Mouse (Mus musculus): ENCODE data around the gene Nom1. TPM values are rescaled to one million over a fixed set of nuclear protein-coding genes. Genes with fewer than 3 reads are reported as not detected.
A peak's percentile ranks its signal among the peaks of the same experiment; 100 is the strongest.
"Not testable (repeated sequence)": the region's sequence is repeated elsewhere in the genome, so short reads cannot be mapped to it uniquely, and the experiment has no call there.

Nom1 gene
- 24.6 and 25.5 TPM in 2 replicates for polyA plus RNA-seq (2015; fragmentation: Nextera tagmentation; extraction: Ambion mirVana)

GRCm38 (mm10) chr5:29434228-29434871 is at the start of gene Nom1:
Gene Nom1 (plus strand): TSS chr5:29434664.
- Histone ChIP-seq H3K27me3 (peaks cover 4% of the 10 kb centered on the region; the same call in 1 of the 2 replicates), H3K4me1 (peaks cover 18% of the 10 kb centered on the region), H3K9me3 (replicated peaks) (no peaks in the 10 kb centered on the region), H3K4me2 (replicated peaks) (peak within 1 kb of the TSS; percentile 89), H3K27ac (replicated peaks) (peak within 1 kb of the TSS; percentile 63; the same call in 1 of the 2 replicates), H3K9ac (peak within 1 kb of the TSS; percentile 78), H3K4me3 (replicated peaks) (peak within 1 kb of the TSS; percentile 98), H3K36me3 (peaks cover 34% of the 10 kb centered on the region)
- ATAC-seq (ENCODE audit: insufficient number of reproducible peaks, low FRiP score, low TSS enrichment, low read depth) = peak; percentile 89
- WGBS = 4% methylated on average over 29 of the region's 29 CpGs

- Histone ChIP-seq H3K27ac (replicated peaks) (peak overlapping the region; percentile 28; the same call in 1 of the 2 replicates), H3K36me3 (no peaks in the 10 kb centered on the region), H3K9ac (no peak overlapping the region), H3K4me3 (replicated peaks) (no peak overlapping the region), H3K27me3 (no peaks in the 10 kb centered on the region), H3K4me2 (replicated peaks) (no peak overlapping the region), H3K9me3 (replicated peaks) (no peaks in the 10 kb centered on the region), H3K4me1 (no peaks in the 10 kb centered on the region)
- ATAC-seq (ENCODE audit: insufficient number of reproducible peaks, low FRiP score, low TSS enrichment, low read depth) = no peak
- 50% methylated on average over 1 of the region's 1 CpGs for WGBS
Measured at GRCm38 (mm10) chr5:29387591-29387990, 46.9 kb upstream of the Nom1 start.

DNA sequence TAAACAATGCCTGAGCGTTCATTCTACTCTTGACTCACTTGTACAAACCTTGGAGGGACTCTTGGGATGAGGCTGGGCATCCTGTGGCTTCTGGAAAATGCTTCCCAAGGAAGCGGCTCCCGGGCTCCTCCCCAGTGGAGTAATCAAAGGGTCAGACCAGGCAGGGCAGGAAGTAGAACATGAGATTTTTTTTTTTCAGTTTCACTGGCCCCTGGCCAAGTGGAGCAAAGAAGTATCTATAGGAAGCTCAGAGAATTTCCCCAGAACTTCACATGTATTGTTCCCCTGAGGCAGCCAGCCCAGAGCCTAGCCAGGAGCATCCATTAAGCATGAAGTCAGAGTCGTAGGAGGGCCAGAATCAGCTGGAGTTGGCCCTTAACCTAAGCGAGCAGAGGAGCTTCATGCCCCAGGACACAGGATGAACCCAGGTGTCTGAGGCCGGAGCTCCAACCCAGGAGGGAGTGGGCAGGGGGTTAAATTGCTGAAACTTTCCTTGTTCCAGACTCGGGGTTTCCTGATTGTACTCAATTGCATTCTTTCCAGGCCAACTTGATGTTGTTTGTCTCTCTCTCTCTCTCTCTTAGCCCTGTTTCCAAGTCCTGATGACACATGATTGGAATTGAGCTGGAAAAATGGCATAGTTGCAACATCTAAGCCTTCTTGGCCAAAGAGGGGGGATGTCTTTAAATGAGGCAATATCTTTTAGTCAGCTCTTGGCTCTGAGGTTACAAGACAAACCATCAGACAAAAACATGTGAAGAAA is 46.1 kb upstream of the Nom1 start:
- Histone ChIP-seq H3K9ac (no peak overlapping the region), H3K4me1 (no peaks in the 10 kb centered on the region), H3K27me3 (no peaks in the 10 kb centered on the region), H3K27ac (replicated peaks) (peak overlapping the region; percentile 4; the same call in 1 of the 2 replicates), H3K4me3 (replicated peaks) (no peak overlapping the region), H3K4me2 (replicated peaks) (no peak overlapping the region), H3K9me3 (replicated peaks) (no peaks in the 10 kb centered on the region), H3K36me3 (no peaks in the 10 kb centered on the region)
- ATAC-seq (ENCODE audit: insufficient number of reproducible peaks, low FRiP score, low TSS enrichment, low read depth) = no peak
- 35% methylated on average over 7 of the region's 7 CpGs for WGBS

DNA sequence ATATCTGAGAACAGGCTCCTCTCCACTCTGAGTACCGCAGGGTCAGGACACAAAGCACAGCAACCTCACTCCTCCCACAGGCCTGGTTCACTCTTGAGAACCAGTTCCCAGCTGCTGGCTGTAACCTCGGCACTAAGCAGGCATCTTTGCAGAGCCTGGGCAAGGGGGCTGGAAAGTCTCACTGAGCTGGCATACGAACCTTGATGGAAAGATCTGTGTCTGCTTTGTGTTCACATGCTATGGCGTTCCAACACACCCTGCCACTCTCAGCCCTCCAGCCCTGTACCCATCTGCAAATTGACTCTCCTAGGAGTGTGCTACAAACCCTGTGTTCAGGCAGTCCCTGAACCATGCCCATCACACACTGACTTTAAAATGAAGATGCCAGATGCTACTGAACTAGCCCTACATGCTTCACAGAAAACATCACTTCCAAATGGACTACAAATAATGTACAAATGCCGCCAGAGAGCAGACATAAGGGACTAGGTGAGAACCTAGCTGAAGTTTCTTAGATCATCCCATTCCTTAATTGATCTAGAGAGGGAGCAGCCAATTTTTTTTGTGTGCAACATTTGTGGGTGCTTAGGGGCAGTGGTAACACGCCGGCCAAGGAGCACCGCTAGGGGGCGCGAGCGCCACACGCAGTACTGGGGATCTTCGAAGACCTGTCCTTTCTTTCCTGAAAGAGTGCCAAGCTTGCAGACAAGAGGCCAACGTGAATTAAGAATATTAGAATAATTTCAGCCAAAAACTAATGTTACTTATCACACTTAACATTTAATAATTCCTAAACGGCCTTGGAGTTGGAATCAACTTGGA is 45.3 kb upstream of the Nom1 start:
- no peak overlapping the region for H3K9ac ChIP-seq
- no peaks in the 10 kb centered on the region for H3K36me3 ChIP-seq
- no peak for ATAC-seq (ENCODE audit: insufficient number of reproducible peaks, low FRiP score, low TSS enrichment, low read depth)
- H3K4me3 ChIP-seq (replicated peaks) = no peak overlapping the region
- H3K9me3 ChIP-seq (replicated peaks) = no peaks in the 10 kb centered on the region
- H3K27me3 ChIP-seq = no peaks in the 10 kb centered on the region
- 0 out of 2 replicates have a peak overlapping the region, but pooled peaks have one; percentile 4 for H3K27ac ChIP-seq (replicated peaks)
- H3K4me2 ChIP-seq (replicated peaks) = no peak overlapping the region
- no peaks in the 10 kb centered on the region for H3K4me1 ChIP-seq
- WGBS = 18% methylated on average over 15 of the region's 15 CpGs

DNA sequence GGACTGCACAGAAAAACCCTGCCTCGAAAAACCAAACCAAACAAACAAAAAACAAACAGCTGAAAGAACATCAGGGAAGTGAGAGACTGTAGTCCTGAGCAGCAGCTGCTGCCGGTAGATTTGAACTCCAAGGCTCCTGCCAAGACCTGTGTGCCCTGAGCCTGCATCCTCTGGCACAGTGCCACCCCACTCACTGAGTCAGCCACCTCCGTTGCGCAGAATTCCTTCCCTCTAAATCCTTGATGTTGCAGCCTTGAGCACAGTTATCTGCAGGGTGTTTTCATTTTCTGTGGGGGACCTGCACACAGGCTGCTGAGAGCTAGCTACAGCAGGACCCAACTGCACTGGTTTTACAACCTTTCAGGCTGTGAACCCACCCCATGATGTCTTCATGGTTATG is 36.0 kb upstream of the Nom1 start:
- no peak overlapping the region for H3K9ac ChIP-seq
- no peaks in the 10 kb centered on the region for H3K27me3 ChIP-seq
- H3K36me3 ChIP-seq = no peaks in the 10 kb centered on the region
- H3K27ac ChIP-seq (replicated peaks) = no peak overlapping the region
- H3K4me3 ChIP-seq (replicated peaks) = no peak overlapping the region
- H3K9me3 ChIP-seq (replicated peaks) = no peaks in the 10 kb centered on the region
- H3K4me2 ChIP-seq (replicated peaks) = no peak overlapping the region
- WGBS = 51% methylated on average over 4 of the region's 4 CpGs
- H3K4me1 ChIP-seq = no peaks in the 10 kb centered on the region
- no peak for ATAC-seq (ENCODE audit: insufficient number of reproducible peaks, low FRiP score, low TSS enrichment, low read depth)

DNA sequence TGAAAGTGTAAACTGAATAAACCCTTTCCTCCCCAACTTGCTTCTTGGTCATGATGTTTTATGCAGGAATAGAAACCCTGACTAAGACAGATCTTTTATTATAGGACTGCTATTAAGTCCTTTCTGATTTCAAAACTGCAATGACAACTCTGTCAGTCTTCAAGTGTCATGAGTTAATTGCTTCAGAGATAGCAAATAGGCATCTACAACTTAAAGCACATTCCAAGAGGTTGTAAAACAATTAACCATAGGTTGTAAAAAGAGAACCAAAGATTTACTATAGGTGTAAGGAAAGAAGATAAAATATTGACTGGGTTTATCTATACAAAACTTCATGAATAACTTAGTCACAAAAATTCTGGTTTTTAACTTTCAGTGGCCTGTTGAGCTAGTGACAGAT is 23.6 kb upstream of the Nom1 start:
- Histone ChIP-seq H3K9ac (no peak overlapping the region), H3K4me3 (replicated peaks) (no peak overlapping the region), H3K4me1 (no peaks in the 10 kb centered on the region), H3K27ac (replicated peaks) (no peak overlapping the region), H3K4me2 (replicated peaks) (no peak overlapping the region), H3K9me3 (replicated peaks) (no peaks in the 10 kb centered on the region), H3K27me3 (no peaks in the 10 kb centered on the region), H3K36me3 (no peaks in the 10 kb centered on the region)
- ATAC-seq (ENCODE audit: insufficient number of reproducible peaks, low FRiP score, low TSS enrichment, low read depth) = no peak

DNA sequence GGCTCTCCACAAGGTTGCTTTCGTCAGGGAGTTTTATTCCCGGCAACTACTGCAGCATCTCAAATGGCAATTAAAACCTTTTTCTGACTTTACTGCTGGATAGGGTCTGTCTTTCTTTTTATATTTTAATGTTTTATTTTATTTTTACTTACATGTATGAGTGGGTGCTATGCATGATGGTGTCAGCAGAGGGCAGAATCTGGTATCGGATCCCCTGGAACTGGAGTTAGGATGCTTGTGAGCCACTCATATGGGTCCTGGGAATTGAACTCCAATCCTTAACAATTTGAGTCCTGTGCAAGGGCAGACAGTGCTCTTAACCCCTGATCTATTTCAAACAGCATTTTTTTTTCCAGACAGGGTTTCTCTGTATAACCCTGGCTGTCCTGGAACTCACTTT is 21.4 kb upstream of the Nom1 start:
- H3K27me3 ChIP-seq = no peaks in the 10 kb centered on the region
- H3K36me3 ChIP-seq = no peaks in the 10 kb centered on the region
- no peak overlapping the region for H3K4me2 ChIP-seq (replicated peaks)
- ATAC-seq (ENCODE audit: insufficient number of reproducible peaks, low FRiP score, low TSS enrichment, low read depth) = no peak
- H3K9me3 ChIP-seq (replicated peaks) = no peaks in the 10 kb centered on the region
- no peak overlapping the region for H3K9ac ChIP-seq
- H3K27ac ChIP-seq (replicated peaks) = no peak overlapping the region
- WGBS = 78% methylated on average over 3 of the region's 3 CpGs
- H3K4me3 ChIP-seq (replicated peaks) = no peak overlapping the region
- no peaks in the 10 kb centered on the region for H3K4me1 ChIP-seq

DNA sequence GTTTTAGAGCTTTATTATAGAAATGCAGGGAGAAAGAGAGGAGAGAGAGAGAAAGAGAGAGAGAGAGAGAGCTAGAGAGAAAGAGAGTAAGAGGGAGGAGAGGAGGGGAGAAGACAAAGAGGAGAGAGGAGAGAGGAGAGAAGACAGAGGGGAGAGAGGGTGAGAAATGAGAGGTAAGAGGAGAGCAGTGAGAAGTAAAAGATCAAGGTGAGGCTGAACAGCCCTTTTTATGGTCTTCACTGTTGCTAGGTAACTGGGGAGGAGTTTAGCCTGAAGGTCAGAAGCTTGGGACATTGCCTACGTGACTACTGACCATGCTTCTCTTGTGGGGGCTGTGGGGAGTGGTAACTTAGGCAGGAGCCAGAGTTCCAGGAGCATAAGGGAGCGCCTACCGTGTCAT is 11.1 kb upstream of the Nom1 start:
- H3K4me2 ChIP-seq (replicated peaks); H3K9me3 ChIP-seq (replicated peaks); H3K9ac ChIP-seq; H3K27ac ChIP-seq (replicated peaks); H3K4me3 ChIP-seq (replicated peaks); H3K36me3 ChIP-seq; ATAC-seq (ENCODE audit: insufficient number of reproducible peaks, low FRiP score, low TSS enrichment, low read depth); H3K4me1 ChIP-seq; H3K27me3 ChIP-seq: not testable (repeated sequence)
- WGBS = 57% methylated on average over 3 of the region's 3 CpGs

DNA sequence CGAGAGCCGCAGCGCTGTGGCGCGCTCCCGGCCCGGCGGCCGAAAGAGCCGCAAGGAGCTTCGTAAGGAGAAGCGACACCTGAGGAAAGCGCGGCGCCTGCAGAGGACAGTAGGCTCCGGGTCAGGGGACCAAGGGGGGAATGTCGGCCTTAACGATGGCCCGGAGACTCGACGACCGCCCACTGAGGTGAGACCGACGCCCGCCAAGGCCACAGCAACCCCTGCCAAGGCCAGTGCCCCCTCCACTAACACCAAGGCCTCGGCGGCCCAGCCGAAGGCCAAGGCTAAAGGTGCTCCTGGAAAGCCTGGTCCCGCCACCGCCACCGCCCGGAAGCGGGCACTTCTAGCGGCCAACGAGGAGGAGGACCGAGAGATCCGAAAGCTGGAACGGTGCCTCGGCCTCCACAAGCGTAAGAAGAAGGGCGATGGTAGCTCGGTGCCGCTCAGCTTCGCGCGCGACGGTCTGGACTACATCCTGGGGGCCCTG is 451 bp downstream of the Nom1 start:
- Histone ChIP-seq H3K27me3 (peaks cover 4% of the 10 kb centered on the region; the same call in 1 of the 2 replicates), H3K9me3 (replicated peaks) (no peaks in the 10 kb centered on the region), H3K4me2 (replicated peaks) (peak overlapping the region; percentile 89), H3K4me3 (replicated peaks) (peak overlapping the region; percentile 98), H3K9ac (peak overlapping the region; percentile 78), H3K4me1 (peaks cover 18% of the 10 kb centered on the region), H3K27ac (replicated peaks) (peak overlapping the region; percentile 63; the same call in 1 of the 2 replicates), H3K36me3 (peaks cover 39% of the 10 kb centered on the region)
- WGBS = under 1% methylated on average over 48 of the region's 48 CpGs
- ATAC-seq (ENCODE audit: insufficient number of reproducible peaks, low FRiP score, low TSS enrichment, low read depth) = peak; percentile 51

DNA sequence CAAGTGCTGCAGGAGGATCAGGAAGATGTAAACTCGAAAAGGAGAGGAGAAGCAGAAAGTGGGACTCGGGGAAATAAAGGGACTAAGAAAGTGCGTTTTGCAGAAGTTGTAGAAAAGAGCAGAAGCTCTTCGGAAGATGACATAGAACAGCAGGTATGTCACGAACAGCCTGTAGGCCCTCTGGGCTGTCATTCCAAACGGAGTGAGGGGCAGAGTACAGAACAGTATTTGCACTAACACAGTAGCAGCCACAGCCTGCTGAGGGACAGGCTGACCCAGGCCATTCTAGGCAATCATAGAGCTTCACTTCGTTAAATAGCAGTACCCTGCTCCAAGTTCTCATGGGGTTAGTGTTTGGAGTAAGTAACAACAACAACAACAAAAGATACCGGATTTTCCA is 1.0 kb downstream of the Nom1 start:
- no peak for ATAC-seq (ENCODE audit: insufficient number of reproducible peaks, low FRiP score, low TSS enrichment, low read depth)
- peak overlapping the region; percentile 89 for H3K4me2 ChIP-seq (replicated peaks)

GRCm38 (mm10) chr5:29436728-29437127 is 2.3 kb downstream of the Nom1 start:
- WGBS = 89% methylated on average over 6 of the region's 6 CpGs
- not testable (repeated sequence) for H3K9me3 ChIP-seq (replicated peaks); H3K9ac ChIP-seq; H3K27me3 ChIP-seq; H3K4me2 ChIP-seq (replicated peaks); ATAC-seq (ENCODE audit: insufficient number of reproducible peaks, low FRiP score, low TSS enrichment, low read depth); H3K27ac ChIP-seq (replicated peaks); H3K4me3 ChIP-seq (replicated peaks)
- Histone ChIP-seq H3K4me1 (peaks cover 18% of the 10 kb centered on the region), H3K36me3 (peaks cover 56% of the 10 kb centered on the region)

More for the DNA sequence above, 1.0 kb downstream of the Nom1 start:
- no peak overlapping the region for H3K27ac ChIP-seq (replicated peaks)
- H3K4me1 ChIP-seq = peaks cover 18% of the 10 kb centered on the region
- H3K9ac ChIP-seq = peak overlapping the region; percentile 78
- H3K9me3 ChIP-seq (replicated peaks) = no peaks in the 10 kb centered on the region
- H3K27me3 ChIP-seq = peaks cover 4% of the 10 kb centered on the region; the same call in 1 of the 2 replicates
- H3K36me3 ChIP-seq = peaks cover 44% of the 10 kb centered on the region
- peak overlapping the region; percentile 98 for H3K4me3 ChIP-seq (replicated peaks)
- WGBS = 41% methylated on average over 8 of the region's 8 CpGs
